Mouse (Mus musculus): ENCODE measurements around the gene Syt3. TPM values are rescaled to one million over a fixed set of nuclear protein-coding genes. Genes with fewer than 3 reads are reported as not detected.

Gene Syt3
- total RNA-seq (2021): 10 to 100 TPM; 91.3 to 92.1 TPM

GRCm38 (mm10) chr7:44383980-44384715, at the start of gene Syt3:
Gene Syt3, plus strand, starts transcription at chr7:44384102.
- DNase-seq (ENCODE audit: extremely low spot score in 1 of 2, low spot score in 1 of 2): peak; percentile 60 to 64

- DNase-seq (ENCODE audit: extremely low spot score in 1 of 2, low spot score in 1 of 2): no peak
Measured at GRCm38 (mm10) chr7:44334139-44334538, 49.8 kb upstream of the Syt3 start.

- DNase-seq (ENCODE audit: extremely low spot score in 1 of 2, low spot score in 1 of 2): peak; percentile 35 to 51
Measured at GRCm38 (mm10) chr7:44335031-44335878, 48.6 kb upstream of the Syt3 start.

DNA sequence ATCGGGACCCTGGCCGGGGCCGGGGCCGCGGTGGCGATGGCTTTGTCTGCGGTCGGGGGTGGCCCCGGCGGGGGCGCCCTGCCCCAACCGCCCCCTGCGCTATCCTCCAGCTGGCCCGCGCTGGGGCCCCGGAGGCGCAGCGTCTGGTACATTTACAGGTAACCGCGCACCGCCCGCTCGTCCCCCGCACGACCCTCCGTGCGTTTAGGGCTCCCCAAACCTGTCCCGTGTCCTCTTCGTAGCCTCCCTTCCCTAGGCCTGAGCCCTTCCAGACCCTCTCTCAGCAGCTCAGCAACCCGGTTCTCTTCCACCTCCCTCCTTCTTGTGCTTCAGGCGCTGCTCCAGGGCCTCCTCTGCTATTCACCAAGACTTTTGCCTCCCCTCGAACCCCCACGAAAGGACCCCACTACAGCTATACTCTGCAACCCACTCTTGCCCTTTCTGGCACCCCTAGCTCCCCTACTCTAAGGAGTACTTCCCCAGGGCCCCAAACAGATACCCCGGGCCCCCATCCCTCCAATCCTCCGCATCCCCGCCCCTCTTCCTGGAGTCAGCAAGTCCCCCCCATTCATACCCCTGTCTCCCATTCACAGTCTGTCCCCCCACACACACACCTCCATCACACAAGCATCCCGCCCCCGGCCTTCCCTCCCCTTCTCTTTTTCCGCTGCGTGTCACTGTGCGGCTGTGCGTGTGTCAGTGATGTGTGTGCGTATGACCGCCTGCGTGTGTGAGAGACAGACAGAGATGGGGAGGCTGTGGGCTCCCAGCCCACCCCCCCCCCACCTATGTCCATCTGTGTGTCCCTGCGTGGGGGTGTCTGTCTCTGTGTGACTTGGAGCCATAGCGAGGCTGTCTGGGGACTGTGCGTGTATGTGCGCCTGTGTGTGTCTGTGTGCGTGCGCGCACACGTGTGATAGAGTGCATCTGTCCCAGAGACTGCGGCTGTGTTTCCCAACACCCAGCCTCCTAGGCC, 47.6 kb upstream of the Syt3 start:
- DNase-seq (ENCODE audit: extremely low spot score in 1 of 2, low spot score in 1 of 2): peak; percentile 40 to 41

DNA sequence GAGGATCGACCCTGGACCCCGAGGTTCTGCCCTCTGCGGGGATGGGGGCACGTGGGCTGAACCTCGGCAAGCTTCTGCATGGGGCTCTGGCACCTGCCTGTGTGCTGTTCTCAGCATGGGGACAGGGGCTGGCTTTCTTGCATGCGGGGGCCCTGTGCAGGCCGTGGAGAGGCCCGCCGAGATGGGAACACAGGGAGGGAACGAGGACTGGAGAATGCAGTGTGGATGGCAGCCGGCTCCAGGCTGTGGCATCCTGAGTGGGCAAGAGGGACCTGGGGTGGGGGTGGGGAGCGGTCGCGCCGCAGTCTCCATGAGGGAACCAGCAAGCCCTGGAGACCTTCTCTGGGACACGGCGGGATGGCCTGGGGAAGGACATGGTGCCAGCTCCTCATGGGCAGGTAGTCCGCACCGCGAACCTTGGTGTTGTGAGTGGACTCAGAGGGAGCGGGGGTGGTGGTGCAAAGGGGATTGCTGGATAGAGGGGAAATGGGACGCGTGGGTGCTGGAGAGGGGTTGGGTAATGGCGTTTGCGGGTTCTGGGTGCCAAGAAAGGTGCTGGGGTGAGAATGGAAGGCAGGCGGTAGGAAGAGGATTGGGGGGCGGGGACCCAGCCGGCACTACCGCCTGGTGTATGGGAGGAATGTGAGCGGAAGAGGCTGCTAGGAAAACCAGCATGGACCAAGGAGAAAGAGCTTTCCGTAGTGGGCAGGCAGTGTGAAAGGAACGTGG, 46.6 kb upstream of the Syt3 start:
- peak in 1 of 2 experiments; percentile 28 for DNase-seq (ENCODE audit: extremely low spot score in 1 of 2, low spot score in 1 of 2)

DNA sequence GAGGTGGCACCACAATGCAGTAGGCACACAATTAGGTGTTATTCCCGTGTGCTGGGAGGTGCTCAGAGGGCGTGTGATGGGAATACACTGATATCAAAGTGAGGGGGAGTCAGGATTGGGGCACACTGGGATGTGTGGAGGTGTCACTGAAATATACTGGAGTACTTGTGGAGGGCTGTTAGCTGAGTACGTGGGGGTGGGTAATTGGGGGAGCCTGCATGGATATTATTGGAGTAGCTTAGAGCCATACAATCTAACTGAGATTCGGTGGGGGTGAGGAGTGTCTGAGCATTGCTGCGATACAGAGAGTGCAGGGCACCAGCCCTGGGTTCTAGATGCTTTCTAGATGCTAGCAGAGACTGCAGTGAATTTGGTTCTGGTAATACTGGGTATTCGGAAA, 43.7 kb upstream of the Syt3 start:
- no peak for DNase-seq (ENCODE audit: extremely low spot score in 1 of 2, low spot score in 1 of 2)

- no peak for DNase-seq (ENCODE audit: extremely low spot score in 1 of 2, low spot score in 1 of 2)
Measured at GRCm38 (mm10) chr7:44341119-44341518, 42.8 kb upstream of the Syt3 start.

DNA sequence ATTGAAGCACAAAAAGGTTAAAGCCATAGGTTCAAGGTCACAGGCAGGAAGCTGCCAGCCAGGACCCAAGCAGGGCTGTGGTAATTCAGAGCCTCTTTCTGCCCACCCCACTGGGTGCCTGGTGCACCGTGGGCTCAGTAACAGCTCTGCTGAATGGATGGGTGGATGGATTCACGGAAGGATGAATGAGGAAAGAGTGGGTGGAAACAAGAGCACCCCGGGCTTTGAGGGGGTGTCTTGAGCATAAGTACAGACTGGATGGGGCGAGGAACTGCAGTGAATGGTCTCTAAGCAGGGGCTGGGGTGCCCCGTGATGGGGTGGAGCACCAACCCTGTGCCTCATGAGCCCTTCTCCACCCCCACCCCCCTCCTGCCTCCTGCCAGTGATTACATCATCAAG, 42.2 kb upstream of the Syt3 start:
- no peak for DNase-seq (ENCODE audit: extremely low spot score in 1 of 2, low spot score in 1 of 2)

- DNase-seq (ENCODE audit: extremely low spot score in 1 of 2, low spot score in 1 of 2): no peak
Measured at GRCm38 (mm10) chr7:44343459-44344015, 40.4 kb upstream of the Syt3 start.

DNA sequence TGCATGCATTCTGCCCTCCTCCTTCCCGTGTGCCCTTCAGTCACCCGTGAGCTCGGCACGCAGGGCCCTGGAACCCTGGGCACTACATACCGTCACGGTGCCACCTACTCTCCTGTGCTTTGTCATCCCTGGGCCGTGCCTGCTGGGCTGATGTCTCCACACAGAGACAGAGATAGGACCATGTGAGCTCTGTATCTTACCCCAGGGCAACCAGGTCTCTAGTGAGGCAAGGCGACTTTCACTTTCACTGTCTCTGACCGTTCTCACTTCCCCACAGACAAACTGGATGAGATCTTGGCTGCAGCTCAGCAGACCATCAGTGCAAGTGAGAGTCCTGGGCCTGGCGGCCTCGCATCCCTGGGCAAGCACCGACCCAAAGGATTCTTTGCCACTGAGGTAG, 39.3 kb upstream of the Syt3 start:
- no peak for DNase-seq (ENCODE audit: extremely low spot score in 1 of 2, low spot score in 1 of 2)

GRCm38 (mm10) chr7:44349043-44349442, 34.9 kb upstream of the Syt3 start:
- no peak for DNase-seq (ENCODE audit: extremely low spot score in 1 of 2, low spot score in 1 of 2)

GRCm38 (mm10) chr7:44350957-44351711, 32.8 kb upstream of the Syt3 start:
- DNase-seq (ENCODE audit: extremely low spot score in 1 of 2, low spot score in 1 of 2): peak; percentile 64 to 73

- no peak for DNase-seq (ENCODE audit: extremely low spot score in 1 of 2, low spot score in 1 of 2)
Measured at GRCm38 (mm10) chr7:44351881-44352749, 31.8 kb upstream of the Syt3 start.

- peak; percentile 32 to 45 for DNase-seq (ENCODE audit: extremely low spot score in 1 of 2, low spot score in 1 of 2)
Measured at GRCm38 (mm10) chr7:44352750-44353600, 30.9 kb upstream of the Syt3 start.

DNA sequence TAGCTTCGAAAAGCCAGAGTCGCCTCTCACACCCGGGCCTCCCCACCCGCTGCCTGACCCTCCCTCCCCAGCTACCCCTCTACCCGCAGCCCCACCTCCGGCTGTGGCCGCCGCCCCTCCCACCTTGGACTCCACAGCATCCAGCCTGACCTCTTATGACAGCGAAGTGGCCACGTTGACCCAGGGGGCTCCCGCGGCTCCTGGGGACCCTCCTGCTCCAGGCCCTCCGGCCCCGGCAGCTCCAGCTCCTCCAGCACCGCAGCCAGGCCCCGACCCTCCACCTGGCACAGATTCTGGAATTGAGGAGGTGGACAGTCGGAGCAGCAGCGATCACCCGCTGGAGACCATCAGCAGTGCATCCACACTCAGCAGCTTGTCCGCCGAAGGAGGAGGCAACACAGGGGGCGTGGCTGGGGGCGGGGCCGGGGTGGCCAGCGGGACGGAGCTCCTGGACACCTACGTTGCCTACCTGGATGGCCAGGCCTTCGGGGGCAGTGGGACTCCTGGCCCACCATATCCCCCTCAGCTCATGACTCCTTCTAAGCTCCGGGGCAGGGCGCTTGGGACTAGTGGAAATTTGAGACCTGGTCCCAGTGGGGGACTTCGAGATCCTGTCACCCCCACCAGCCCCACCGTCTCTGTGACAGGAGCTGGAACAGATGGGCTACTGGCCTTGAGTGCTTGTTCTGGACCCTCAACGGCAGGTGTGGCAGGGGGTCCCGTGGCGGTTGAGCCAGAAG, 30.1 kb upstream of the Syt3 start:
- no peak for DNase-seq (ENCODE audit: extremely low spot score in 1 of 2, low spot score in 1 of 2)

DNA sequence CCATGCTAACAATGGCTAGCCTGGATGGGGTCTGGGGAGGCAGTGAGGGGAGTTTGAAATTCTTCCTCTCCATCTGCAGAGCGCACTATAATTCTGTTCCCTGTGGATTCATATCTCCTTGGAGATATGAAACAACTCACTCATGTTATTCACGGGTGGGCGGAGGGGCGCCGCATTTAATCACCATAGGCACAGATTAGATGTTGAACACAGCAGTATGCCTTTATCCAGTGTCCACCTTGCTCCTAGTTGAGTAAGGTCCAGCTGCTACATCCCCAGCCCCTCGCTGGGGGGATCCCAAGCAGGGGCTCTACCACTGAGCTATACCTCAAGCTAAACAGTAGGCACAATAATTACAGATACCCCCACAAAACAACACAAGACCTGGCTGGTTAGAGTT, 28.5 kb upstream of the Syt3 start:
- DNase-seq (ENCODE audit: extremely low spot score in 1 of 2, low spot score in 1 of 2): no peak

Measured in layer of hippocampus, postnatal 25 days (tissue).